Mouse (Mus musculus) kidney, adult 11 months (tissue): ENCODE measurements around the gene Arl4c.

Experiments
- DNase-seq: peaks from one replicate; pipeline ENCODE4 v3.0.0; 2022

Arl4c gene

GRCm38 (mm10) chr1:88699856-88700791 is 1.9 kb downstream of the Arl4c start:
- peak; percentile 28 for DNase-seq

- DNase-seq, result no peak
Observed at GRCm38 (mm10) chr1:88699401-88699800, 2.6 kb downstream of the Arl4c start.

GRCm38 (mm10) chr1:88698926-88699325 is 3.1 kb downstream of the Arl4c start:
- no peak for DNase-seq

- DNase-seq, result no peak
Observed at GRCm38 (mm10) chr1:88698131-88698530, 3.9 kb downstream of the Arl4c start.

GRCm38 (mm10) chr1:88696408-88696807 is 5.6 kb downstream of the Arl4c start:
- DNase-seq, result no peak

GRCm38 (mm10) chr1:88694353-88694752 is 7.7 kb downstream of the Arl4c start:
- DNase-seq, result no peak

- no peak for DNase-seq
Observed at GRCm38 (mm10) chr1:88692293-88692827, 9.7 kb downstream of the Arl4c start.

- DNase-seq, result no peak
Observed at GRCm38 (mm10) chr1:88690601-88691000, 11.4 kb downstream of the Arl4c start.

GRCm38 (mm10) chr1:88684765-88685164 is 17.3 kb downstream of the Arl4c start:
- no peak for DNase-seq

GRCm38 (mm10) chr1:88681596-88681995 is 20.4 kb downstream of the Arl4c start:
- no peak for DNase-seq

GRCm38 (mm10) chr1:88680804-88681203 is 21.2 kb downstream of the Arl4c start:
- DNase-seq, result no peak

GRCm38 (mm10) chr1:88678231-88678739 is 23.7 kb downstream of the Arl4c start:
- DNase-seq, result no peak

GRCm38 (mm10) chr1:88670807-88671206 is 31.2 kb downstream of the Arl4c start:
- DNase-seq, result no peak

GRCm38 (mm10) chr1:88668846-88669810 is 32.9 kb downstream of the Arl4c start:
- no peak for DNase-seq

- no peak for DNase-seq
Observed at GRCm38 (mm10) chr1:88668353-88668752, 33.7 kb downstream of the Arl4c start.

GRCm38 (mm10) chr1:88664623-88665022 is 37.4 kb downstream of the Arl4c start:
- no peak for DNase-seq

- no peak for DNase-seq
Observed at GRCm38 (mm10) chr1:88662736-88663135, 39.3 kb downstream of the Arl4c start.

GRCm38 (mm10) chr1:88661209-88661608 is 40.8 kb downstream of the Arl4c start:
- no peak for DNase-seq

GRCm38 (mm10) chr1:88658290-88658857 is 43.6 kb downstream of the Arl4c start:
- DNase-seq, result no peak

- no peak for DNase-seq
Observed at GRCm38 (mm10) chr1:88656096-88656480, 45.9 kb downstream of the Arl4c start.

- no peak for DNase-seq
Observed at GRCm38 (mm10) chr1:88655473-88656095, 46.4 kb downstream of the Arl4c start.
